Mouse (Mus musculus) bone marrow macrophage, adult 2 months (primary cell): ENCODE measurements around the gene Scn4a. TPM values are rescaled to one million over a fixed set of nuclear protein-coding genes. Genes with fewer than 3 reads are reported as not detected.
"Not testable (repeated sequence)": the region's sequence is repeated elsewhere in the genome, so short reads cannot be mapped to it uniquely, and the experiment has no call there.

Experiments used
- H3K27ac ChIP-seq: 2 replicates; pipeline ENCODE4 v1.5.1; 2012; ENCODE audit warnings: low read depth, low read length; ENCODE audit not compliant: insufficient read depth
- H3K4me1 ChIP-seq: 2 replicates; pipeline ENCODE4 v1.6.1; 2012; ENCODE audit warnings: low read length; ENCODE audit not compliant: control insufficient read depth, insufficient read depth
- H3K4me3 ChIP-seq: 2 replicates; pipeline ENCODE4 v1.5.1; 2012; ENCODE audit warnings: mild to moderate bottlenecking, low read length, moderate library complexity; ENCODE audit not compliant: insufficient read depth
- CTCF ChIP-seq: IDR thresholded peaks from 2 replicates; pipeline ENCODE4 v1.5.1; 2012; ENCODE audit warnings: low read depth, mild to moderate bottlenecking, low read length, moderate library complexity
- POLR2A ChIP-seq: IDR thresholded peaks from 2 replicates; pipeline ENCODE4 v1.6.1; 2012; ENCODE audit warnings: mild to moderate bottlenecking, low read depth, low read length, borderline replicate concordance
- polyA plus RNA-seq: library from polyadenylated mRNA; stranded (reverse); fragments of >200 nt; gene quantifications from 2 replicates; pipeline ENCODE4 v1.2.4, GENCODE M21; 2012; ENCODE audit not compliant: missing spikeins, insufficient read depth, insufficient read length

The Scn4a gene
- polyA plus RNA-seq: not detected in 2 replicates

- Histone ChIP-seq H3K27ac (no peak within 1 kb of the TSS), H3K4me1 (peaks cover 24% of the 10 kb centered on the region), H3K4me3 (no peak within 1 kb of the TSS)
- TF ChIP-seq POLR2A (no peak), CTCF (no peak)
Measured at GRCm38 (mm10) chr11:106353188-106353587, at the start of gene Scn4a. TSS of gene Scn4a (minus strand) at chr11:106353288.

- no peak overlapping the region for H3K4me3 ChIP-seq
- H3K27ac ChIP-seq: no peak overlapping the region
- TF ChIP-seq CTCF: no peak
- TF ChIP-seq POLR2A: no peak
- no peaks in the 10 kb centered on the region for H3K4me1 ChIP-seq
Measured at GRCm38 (mm10) chr11:106398481-106398880, 45.4 kb upstream of the Scn4a start.

- TF ChIP-seq POLR2A (no peak), CTCF (no peak; the same call in 1 of the 2 replicates)
- H3K27ac ChIP-seq: no peak overlapping the region
- H3K4me1 ChIP-seq: no peaks in the 10 kb centered on the region
- H3K4me3 ChIP-seq: no peak overlapping the region
Measured at GRCm38 (mm10) chr11:106397656-106398055, 44.6 kb upstream of the Scn4a start.

GRCm38 (mm10) chr11:106394055-106394454, 41.0 kb upstream of the Scn4a start:
- H3K4me3 ChIP-seq, H3K27ac ChIP-seq: not testable (repeated sequence)
- peaks cover 13% of the 10 kb centered on the region for H3K4me1 ChIP-seq

GRCm38 (mm10) chr11:106393331-106393616, 40.2 kb upstream of the Scn4a start:
- H3K4me1 ChIP-seq: peaks cover 16% of the 10 kb centered on the region
- no peak overlapping the region for H3K27ac ChIP-seq
- TF ChIP-seq CTCF (no peak), POLR2A (no peak)
- H3K4me3 ChIP-seq: no peak overlapping the region

GRCm38 (mm10) chr11:106392597-106393330, 39.7 kb upstream of the Scn4a start:
- peaks cover 20% of the 10 kb centered on the region for H3K4me1 ChIP-seq
- no peak overlapping the region for H3K4me3 ChIP-seq
- no peak for TF ChIP-seq CTCF
- no peak for TF ChIP-seq POLR2A
- H3K27ac ChIP-seq: no peak overlapping the region

GRCm38 (mm10) chr11:106391546-106392188, 38.6 kb upstream of the Scn4a start:
- peaks cover 29% of the 10 kb centered on the region for H3K4me1 ChIP-seq
- no peak overlapping the region for H3K4me3 ChIP-seq
- TF ChIP-seq CTCF (peak; percentile 70), POLR2A (no peak)
- no peak overlapping the region for H3K27ac ChIP-seq

GRCm38 (mm10) chr11:106390757-106391156, 37.7 kb upstream of the Scn4a start:
- no peak for TF ChIP-seq POLR2A
- no peak for TF ChIP-seq CTCF
- H3K27ac ChIP-seq: no peak overlapping the region
- no peak overlapping the region for H3K4me3 ChIP-seq
- peaks cover 30% of the 10 kb centered on the region for H3K4me1 ChIP-seq

GRCm38 (mm10) chr11:106389611-106390010, 36.5 kb upstream of the Scn4a start:
- Histone ChIP-seq H3K4me3 (no peak overlapping the region), H3K27ac (no peak overlapping the region), H3K4me1 (peaks cover 30% of the 10 kb centered on the region)
- TF ChIP-seq CTCF: no peak
- TF ChIP-seq POLR2A: no peak

- Histone ChIP-seq H3K4me1 (peaks cover 37% of the 10 kb centered on the region), H3K4me3 (peak within 1 kb of the TSS; percentile 43)
Measured at GRCm38 (mm10) chr11:106387791-106388216, 34.7 kb upstream of the Scn4a start, which contains the start of gene Icam2. TSS of gene Icam2 (minus strand) at chr11:106388075.

GRCm38 (mm10) chr11:106387020-106387419, 33.9 kb upstream of the Scn4a start:
- peak overlapping the region; percentile 43; the same call in 1 of the 2 replicates for H3K4me3 ChIP-seq
- H3K4me1 ChIP-seq: peaks cover 45% of the 10 kb centered on the region
- TF ChIP-seq POLR2A (no peak), CTCF (no peak)
- no peak overlapping the region for H3K27ac ChIP-seq

More at GRCm38 (mm10) chr11:106387791-106388216, 34.7 kb upstream of the Scn4a start, which contains the start of gene Icam2:
- H3K27ac ChIP-seq: peak within 1 kb of the TSS; percentile 83
- TF ChIP-seq CTCF: no peak
- TF ChIP-seq POLR2A: no peak
